Mouse (Mus musculus) neutrophil, adult 5-6 weeks (primary cell): ENCODE results near the gene Rbm24. TPM values are rescaled to one million over a fixed set of nuclear protein-coding genes. Genes with fewer than 3 reads are reported as not detected.

Source experiments
- ATAC-seq: fragments of 151-379, 151-347 bp; 2 replicates; pipeline ENCODE4 v1.8.0; 2017; ENCODE audit warnings: mild to moderate bottlenecking, moderate TSS enrichment; ENCODE audit not compliant: insufficient number of reproducible peaks, poor library complexity, low FRiP score, severe bottlenecking; ENCODE audit errors: extremely low read depth
- total RNA-seq: library from RNA; stranded (forward); fragments of 200-1000 nt; gene quantifications from 2 replicates; pipeline ENCODE4 v1.2.3, GENCODE M21; 2017

Gene Rbm24
- not detected in 2 replicates for total RNA-seq

DNA sequence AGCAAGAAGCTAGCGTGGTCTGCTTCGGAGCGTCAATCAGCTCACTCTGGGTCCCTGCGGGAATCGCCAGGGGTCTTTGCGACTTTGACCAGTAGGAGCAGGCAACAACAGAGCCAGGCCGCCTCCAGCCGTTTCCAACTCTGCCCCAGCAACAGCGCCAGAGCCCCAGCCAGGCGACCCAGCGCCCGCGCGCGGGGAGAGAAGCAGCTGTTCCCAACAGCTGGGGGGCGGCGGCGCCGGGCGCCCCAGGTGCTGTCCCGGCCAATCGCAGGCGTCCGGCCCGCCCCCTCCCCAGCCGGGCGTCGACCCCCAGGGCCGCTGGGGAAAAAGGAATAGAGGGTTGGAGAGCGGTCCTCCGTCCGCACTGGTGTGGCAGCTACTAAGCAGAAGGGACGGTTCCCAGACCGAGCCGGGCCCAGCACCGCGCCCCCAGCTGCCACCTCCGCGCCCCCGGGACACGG, at the start of gene Rbm24:
Gene Rbm24 (plus strand): TSS at position 294 of the 461 bp plus-strand sequence.
- no peak for ATAC-seq

DNA sequence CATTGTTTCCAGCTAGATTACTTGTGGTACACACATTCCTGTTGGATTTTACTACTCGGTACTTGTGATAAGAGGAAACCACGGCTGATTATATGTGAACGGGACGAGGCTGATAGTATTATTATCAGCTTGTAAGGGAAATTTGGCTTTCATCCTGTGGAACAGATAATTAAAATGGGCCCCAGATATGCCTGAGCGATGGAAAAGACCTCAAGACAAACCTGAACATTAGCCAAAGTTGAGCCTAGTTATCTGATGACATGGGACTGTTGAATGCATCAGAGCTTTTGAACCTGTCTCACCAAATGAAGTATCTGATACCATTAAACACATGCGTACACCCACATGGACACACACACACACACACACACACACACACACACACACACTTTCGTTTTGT, 45.4 kb upstream of the Rbm24 start:
- ATAC-seq = no peak

DNA sequence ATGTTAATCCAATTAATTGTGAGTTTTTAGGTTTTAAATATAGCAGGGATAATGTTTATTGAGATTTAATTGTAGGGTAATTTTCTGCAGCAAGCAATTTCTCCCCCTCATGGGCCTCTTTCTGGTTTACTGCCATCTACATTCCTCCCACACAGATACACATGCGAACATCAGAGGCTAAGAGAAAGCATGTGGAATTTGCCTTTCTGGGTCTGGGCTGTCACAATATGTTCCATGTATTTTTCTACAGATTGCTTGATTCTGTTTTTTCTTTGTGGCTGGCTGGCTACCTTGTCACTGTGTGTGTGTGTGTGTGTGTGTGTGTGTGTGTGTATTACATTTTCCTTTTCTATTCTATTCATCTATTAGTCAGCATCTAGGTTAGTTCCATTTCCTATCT, 42.9 kb upstream of the Rbm24 start:
- ATAC-seq = no peak

DNA sequence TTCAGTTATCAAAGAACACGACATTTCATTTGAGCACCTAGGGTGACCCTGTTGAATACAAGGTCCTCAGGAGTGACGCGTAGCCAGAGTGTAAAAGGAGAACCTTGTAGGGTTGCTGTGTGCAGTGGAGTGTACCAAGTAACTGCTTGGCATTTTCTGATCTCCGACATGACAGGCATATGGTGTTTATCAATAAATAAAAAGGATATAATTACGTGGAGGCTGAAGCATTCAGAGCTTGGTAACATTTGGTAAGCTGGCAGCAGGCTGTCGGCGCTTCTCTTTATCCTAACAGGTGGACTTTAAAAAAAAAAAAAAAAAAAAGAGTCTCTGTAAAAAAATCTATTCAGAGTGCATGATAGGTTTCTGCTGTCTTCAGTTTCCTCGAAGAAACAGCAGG, 30.8 kb upstream of the Rbm24 start:
- no peak for ATAC-seq

DNA sequence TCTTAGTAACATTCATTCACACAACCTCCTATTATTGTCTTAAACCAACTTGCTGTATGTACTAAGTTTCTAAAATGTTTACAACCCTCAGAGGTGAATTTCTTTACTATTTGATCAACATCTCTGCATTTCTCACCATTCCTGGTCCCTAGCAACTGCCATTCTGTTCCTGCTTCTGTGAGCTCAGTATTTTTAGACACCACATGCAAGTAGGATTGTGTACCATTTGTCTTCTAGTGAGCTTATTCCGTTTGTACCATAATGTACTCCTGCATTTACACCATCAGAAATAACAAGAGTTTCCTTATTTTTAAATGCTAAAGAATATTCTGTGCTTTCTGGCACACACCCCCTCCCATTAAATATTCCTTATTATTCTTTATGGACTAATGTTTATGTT, 26.6 kb upstream of the Rbm24 start:
- no peak for ATAC-seq

DNA sequence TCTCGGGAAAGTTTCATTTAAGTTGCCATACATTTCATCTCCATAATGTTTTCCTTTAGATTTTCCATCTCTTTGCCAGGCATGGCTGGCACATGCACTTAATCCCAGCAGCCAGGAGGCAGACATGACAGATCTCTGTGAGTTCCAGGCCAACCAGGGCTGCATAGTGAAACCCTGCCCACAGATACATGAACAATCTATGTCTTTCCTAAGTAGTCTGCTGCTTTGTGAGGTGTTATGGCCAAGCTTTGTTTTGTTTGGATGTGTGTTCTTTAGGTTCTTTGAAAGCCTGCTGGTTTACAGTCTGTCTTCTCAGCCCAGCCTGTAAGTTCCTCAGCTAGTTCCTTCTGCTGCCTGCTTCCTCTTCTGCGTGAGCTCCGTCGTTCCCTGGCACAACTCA, 25.3 kb upstream of the Rbm24 start:
- no peak for ATAC-seq

DNA sequence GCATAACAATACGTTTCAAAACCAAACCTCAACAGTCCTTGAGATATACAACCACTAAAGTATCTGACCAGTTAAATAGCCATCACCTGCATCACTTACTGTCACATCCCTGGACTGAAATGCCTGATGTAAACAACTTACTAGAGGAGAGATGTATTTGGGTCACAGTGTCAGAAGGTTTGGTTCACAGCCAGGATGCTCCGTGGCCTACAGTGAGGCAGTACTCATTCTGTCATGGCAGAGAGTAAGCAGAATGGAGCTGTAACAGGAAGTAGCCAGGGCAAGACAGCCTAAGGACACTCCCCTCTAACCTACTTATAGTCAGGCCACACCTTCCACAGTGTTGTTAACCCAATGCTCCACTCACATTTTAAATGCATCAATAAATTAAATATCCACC, 24.3 kb upstream of the Rbm24 start:
- ATAC-seq = no peak

DNA sequence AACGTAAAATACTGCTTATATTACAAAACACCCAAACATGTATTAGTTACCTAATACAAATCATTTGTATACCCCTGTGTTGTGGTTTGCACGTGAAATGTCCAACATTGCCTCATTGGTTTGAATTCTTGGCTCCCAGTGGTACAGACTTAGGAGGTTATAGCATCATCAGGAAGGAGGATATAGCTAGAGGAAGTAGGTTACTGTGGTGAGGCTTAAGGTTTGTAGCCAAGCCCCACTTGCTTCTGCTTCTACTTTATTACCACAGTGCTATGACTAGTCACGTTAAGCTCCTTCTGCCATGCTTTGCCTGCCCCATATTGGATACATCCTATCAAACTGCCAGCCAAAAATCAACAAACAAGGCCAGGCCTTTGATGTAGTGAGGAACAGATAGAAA, 21.0 kb upstream of the Rbm24 start:
- no peak for ATAC-seq

DNA sequence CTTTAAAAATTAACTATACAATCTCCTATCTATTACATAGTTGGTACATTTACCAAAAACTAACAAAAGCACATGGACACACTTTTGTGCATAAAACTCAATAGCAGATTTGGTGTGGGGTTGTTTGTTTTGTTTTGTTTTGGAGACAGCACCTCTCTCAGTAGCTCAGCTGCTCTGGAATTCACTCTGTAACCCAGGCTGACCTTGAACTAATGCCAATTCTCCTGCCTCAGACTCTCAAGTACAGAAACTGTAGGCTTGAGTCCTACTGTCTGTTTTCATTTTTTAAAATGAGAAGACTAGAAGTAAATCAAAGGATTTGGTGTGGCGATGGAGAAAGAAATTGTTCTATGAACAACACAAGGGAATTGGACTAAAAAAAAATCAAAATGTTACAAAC, 11.1 kb upstream of the Rbm24 start:
- ATAC-seq = no peak

DNA sequence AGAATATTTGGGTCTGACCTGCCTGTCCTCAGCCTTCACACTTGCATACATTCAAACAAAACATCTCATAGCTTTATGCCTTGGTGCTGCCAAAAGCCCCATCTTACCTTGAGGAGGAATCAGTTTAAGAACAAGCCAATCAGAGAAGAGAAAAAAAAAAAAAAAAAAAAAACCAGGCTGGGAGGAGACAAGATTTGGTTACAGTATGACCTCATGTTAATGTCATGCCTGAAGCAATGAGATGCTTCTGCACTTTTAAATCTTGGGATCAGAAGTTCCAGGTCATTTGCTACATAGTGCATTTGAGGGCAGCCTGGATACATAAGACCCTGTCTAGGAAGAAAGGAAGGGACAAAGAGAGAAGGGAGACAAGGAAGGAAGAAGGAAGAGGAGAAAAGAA, 6.0 kb upstream of the Rbm24 start:
- ATAC-seq = no peak

DNA sequence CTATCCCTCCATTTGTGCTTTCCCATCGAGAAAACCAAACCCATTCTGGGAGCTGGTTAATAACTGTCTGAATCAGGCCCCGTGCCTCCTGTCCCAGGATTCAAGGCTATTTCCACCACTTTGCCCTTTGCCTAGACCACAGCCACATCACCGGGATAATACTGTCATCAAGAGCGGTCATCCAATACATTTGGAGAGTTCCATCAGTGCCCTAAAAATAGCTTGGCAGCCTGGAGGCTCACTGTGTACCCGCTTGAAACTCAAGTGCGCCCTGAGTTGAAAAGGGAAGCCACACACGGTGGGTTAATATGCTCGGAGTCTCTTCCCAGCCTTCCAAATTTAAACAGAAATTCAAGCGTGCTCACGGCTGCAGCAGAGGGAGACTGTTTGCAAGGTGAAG, 4.6 kb upstream of the Rbm24 start:
- ATAC-seq = no peak

DNA sequence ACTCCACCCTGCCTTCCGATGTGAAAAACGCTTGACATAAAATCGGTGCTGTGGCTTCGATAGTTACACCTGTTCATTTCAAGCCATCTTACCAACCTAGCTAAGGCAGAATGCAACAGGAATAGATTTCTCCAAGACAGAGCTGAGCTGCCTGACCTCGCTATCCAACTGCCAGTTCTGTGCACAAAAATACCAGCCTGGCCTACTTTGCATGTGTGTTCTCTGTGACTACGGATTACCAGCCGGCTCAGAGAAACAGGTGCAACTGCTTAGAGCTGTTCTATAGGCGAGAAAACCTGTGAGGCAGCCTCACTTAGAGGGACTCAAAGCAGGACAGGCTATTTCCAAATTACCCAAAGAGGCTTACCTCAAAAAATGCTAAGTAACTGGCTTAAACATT, 4.2 kb upstream of the Rbm24 start:
- no peak for ATAC-seq

DNA sequence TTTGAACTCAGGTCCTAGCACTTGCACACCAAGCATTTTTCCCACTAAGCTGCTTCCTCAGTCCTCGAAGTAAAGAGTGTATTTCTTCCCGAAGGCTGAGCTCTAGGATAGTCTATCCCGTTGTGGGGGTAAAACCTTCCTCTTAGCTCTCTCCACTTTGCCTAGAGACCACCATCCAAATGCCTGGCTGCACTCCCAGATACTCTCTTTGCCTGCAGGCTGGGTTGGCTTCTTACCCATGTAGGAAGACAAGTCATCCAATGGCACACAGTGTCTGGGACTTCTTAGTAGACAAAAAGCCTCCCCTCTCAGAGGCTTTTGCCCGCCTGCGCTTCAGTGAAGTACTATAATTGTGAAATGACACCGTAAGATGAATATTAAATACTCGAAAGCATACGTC, 2.2 kb upstream of the Rbm24 start:
- no peak for ATAC-seq

DNA sequence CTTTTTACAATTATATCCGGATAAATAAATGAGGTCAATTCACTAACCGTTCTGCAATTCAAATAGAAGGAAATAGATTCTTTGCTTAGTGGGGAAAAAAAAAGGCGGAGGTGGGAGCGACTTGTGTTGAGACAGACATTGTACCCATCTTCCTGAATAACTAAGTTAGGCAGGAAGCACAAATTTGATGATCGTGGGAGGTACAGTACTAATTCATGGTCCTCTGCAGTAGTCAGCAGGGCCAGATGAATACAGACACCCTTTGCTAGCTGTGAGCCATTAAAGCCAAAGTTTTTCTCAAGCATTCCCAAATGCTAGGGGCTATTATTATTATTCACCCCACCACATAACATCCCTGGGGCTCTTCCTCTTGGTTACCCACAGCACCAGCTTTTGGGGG, 640 bp upstream of the Rbm24 start:
- no peak for ATAC-seq

DNA sequence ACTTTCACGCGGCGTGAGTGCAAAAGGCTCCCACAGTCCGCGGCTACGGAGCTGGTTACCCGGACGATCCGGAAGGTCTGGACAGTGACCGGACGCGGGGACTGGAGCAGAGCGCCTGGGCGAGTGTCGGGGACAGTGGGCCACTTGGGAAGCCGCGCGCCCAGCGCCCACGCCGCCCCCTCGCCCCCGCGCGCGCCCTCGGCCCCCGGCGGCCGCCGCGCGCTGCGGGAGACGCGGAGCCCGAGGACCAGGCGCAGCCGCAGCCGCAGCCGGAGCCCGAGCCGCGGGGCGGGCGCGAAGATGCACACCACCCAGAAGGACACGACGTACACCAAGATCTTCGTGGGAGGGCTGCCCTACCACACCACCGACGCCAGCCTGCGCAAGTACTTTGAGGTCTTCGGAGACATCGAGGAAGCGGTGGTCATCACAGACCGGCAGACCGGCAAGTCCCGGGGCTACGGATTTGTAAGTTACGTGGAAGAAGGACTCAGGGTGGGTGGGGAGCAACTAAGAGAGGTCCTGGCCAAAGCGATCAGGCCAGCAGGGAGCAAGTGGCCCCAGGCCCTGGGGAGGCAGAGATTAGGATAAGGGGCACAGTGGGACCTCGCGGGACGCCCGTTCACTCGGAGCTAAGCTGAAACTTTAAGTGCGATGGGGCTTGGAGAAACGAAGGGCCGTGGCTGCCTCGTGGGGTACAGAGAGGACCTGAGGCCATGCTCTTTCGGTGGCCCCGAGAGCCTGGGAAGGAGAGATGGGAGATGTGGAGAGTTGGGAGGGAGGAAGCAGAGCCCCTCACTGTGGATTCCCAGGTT, 704 bp downstream of the Rbm24 start:
- no peak for ATAC-seq

DNA sequence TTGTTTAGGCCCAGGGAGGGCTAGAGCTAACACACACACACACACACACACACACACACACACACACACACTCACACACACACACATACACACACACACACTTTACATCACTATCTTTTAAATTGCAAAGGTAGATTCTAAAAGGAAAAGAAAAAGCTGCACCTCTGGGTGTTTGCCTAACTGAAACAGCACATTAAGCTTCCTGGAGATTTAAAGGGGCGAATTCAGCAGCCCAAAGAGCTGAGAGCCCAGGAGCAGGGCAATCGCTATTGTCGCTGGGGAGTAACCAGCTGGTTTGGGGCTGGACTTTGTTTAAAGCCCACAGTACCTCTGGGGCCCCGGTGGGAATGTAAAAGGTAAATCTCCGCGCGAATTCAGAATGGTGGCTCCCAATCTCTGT, 1.4 kb downstream of the Rbm24 start:
- no peak for ATAC-seq

DNA sequence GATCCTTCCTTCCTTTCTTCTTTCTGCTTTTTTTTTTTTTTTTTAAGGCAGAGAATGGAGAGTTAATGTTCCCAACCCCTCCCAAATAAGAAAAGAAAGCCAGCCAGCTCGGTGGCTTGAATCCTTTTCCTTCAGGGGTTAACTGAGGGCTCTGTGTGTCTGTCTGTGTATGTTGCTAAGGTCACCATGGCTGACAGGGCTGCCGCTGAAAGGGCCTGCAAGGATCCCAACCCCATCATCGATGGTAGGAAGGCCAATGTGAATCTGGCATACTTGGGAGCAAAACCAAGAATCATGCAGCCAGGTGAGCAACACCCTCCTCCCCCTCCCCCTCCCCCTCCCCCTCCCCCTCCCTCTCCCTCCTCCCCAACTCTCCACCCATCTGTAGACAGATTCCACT, 1.9 kb downstream of the Rbm24 start:
- no peak for ATAC-seq

DNA sequence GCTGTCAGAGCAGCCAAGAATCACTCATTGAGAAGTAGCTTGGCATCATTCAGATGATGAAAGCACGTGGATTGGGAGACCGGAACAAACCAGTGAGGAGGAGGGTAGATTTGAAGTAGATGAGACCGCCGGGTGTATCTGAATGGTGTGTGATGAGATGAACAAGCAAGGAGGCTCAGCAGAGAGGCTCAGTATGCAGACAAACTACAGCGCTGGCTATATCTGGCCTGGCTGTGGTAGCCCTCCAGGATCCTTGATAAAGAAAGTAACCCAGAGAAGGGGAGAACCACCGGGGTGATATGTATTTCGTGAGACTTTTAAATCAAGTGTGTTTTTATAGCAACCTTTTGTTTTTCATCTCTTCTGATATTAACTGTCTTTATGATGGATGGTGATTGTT, 5.6 kb downstream of the Rbm24 start:
- ATAC-seq = no peak

DNA sequence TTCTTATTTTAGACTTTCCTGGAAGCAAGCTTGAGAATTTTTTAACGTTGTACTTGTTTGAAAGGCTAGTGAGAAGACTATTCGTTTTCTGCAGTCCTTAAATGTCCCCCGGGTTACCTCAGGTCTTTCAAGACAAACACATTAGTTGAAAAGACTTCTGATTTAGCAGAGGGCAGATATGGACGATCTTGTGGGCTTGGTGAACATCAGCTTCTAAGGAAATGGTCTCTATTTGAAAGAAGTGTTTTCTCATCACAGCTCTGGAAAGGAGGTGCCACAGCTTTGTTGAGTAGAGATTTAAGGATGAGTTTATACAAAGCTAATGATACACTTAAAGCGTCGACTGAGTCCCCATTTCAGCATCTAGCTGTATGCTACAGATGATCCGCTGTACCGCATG, 6.1 kb downstream of the Rbm24 start:
- no peak for ATAC-seq

DNA sequence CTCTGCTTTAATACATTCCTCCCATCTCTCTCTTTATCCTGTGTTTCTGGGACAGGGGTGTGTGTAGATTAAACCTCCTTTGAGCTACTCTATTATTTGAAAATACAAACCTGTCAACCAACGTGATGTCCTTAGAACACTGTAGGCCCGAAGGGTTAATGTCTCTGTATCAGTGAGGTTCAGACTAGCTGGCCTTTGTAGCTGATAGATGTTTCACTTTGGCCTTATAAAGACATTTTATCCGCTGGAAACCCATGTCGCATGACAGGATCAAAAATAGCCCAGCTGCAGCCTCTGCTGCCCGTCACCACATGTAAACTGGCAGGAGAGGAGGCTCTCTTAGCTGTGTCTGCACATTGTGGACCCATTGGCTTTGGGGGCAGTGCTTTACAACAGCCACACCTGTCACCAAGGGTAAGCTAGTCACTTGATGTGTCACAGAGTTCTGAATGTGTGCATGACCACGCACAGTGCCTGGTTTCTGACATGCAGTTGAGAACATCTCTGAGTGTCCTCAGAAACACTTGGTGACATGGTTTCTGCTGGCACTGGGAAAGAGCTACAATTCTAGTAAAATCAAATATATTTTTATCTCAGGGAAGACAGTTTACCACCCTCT, 8.5 kb downstream of the Rbm24 start:
- ATAC-seq = no peak

DNA sequence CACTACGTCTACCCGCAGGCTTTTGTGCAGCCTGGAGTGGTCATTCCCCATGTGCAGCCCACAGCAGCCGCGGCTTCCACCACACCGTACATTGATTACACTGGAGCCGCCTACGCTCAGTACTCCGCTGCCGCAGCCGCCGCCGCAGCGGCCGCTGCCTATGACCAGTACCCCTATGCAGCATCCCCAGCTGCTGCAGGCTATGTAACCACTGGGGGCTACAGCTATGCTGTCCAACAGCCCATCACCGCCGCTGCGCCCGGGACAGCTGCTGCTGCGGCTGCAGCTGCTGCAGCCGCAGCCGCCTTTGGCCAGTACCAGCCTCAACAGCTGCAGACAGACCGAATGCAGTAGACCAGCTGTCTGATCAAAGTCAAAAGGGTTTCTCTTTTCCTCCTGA, 10.7 kb downstream of the Rbm24 start:
- ATAC-seq = no peak
